Mouse (Mus musculus): Measurements from ENCODE around the gene Cdrt4.

The Cdrt4 gene

GRCm38 (mm10) chr11:63029148-63029714 lies 78.2 kb downstream of the Cdrt4 start:
- no peak for DNase-seq (ENCODE audit: extremely low read depth, low read depth, low spot score)

GRCm38 (mm10) chr11:63029721-63030120 lies 78.7 kb downstream of the Cdrt4 start:
- no peak for DNase-seq (ENCODE audit: extremely low read depth, low read depth, low spot score)

- DNase-seq (ENCODE audit: extremely low read depth, low read depth, low spot score): no peak
Measured at GRCm38 (mm10) chr11:63035420-63036211, 84.6 kb downstream of the Cdrt4 start.

GRCm38 (mm10) chr11:63040002-63040661 lies 89.1 kb downstream of the Cdrt4 start:
- DNase-seq (ENCODE audit: extremely low read depth, low read depth, low spot score): no peak

Measured in fat pad, adult 2 months (tissue).